In genomic region chr6:90315961-90316360, GRCm38 (mm10) we compare ENCODE assay signal across 17 mouse cellular contexts. TPM values are rescaled to one million over a fixed set of nuclear protein-coding genes. Genes with fewer than 3 reads are reported as not detected.
"Had no signal": no experiment of that assay in that cellular context is flagged by ENCODE, and none has a peak within 500 bp of the region (broad histone marks: within the 10 kb centered on the region; RNA-seq: fewer than 3 reads in every experiment).

No protein-coding gene starts in this region.

- H3K9me3 ChIP-seq: midbrain, embryonic 13.5 days; neural tube, embryonic 15.5 days had no signal

- H3K27me3 ChIP-seq: limb, embryonic 13.5 days; midbrain, embryonic 13.5 days; neural tube, embryonic 15.5 days had no signal

- DNase-seq: kidney, adult 11 months; kidney, postnatal 10 days; kidney, postnatal 4 days; lung, adult 18-20 months; spleen, adult 18-20 months; thymus, adult 18-20 months; thymus, postnatal 14 days had no signal

- H3K36me3 ChIP-seq: limb, embryonic 13.5 days; midbrain, embryonic 13.5 days; neural tube, embryonic 15.5 days had no signal

- H3K4me3 ChIP-seq: layer of hippocampus, adult 2 months; left cerebral cortex, adult 2 months; limb, embryonic 13.5 days; midbrain, embryonic 13.5 days; myocyte; neural tube, embryonic 15.5 days had no signal

- H3K4me1 ChIP-seq: limb, embryonic 13.5 days; midbrain, embryonic 13.5 days had no signal

RNA-seq across cellular contexts. Expression of gene Chst13, which starts 9.0 kb away (rescaled TPM):
- total RNA-seq: layer of hippocampus, adult 2 months; left cerebral cortex, adult 2 months; left cerebral cortex, postnatal 25 days had no signal

RNA-seq across cellular contexts. Expression of gene BC048671, which starts 14.9 kb away (rescaled TPM):
- total RNA-seq: layer of hippocampus, adult 2 months; layer of hippocampus, postnatal 10 days; left cerebral cortex, adult 2 months; left cerebral cortex, postnatal 25 days; liver, adult 2 months; megakaryocyte progenitor cell, adult 5-6 weeks had no signal

RNA-seq across cellular contexts. Expression of gene Uroc1, which starts 17.1 kb away (rescaled TPM):
- total RNA-seq: layer of hippocampus, adult 2 months; left cerebral cortex, adult 2 months; left cerebral cortex, postnatal 25 days; megakaryocyte progenitor cell, adult 5-6 weeks had no signal
